Mouse (Mus musculus): ENCODE measurements at regions not wholly inside any gene's neighbourhood (a gene's known extent, or its start where the extent isn't known, plus 50 kb on each side); places are given as distances from the start of the nearest gene placed in this dataset.

- DNase-seq (ENCODE audit: low spot score) = no peak
These were observed 724.2 kb upstream of the Auts2 start for GRCm38 (mm10) chr5:133267356-133267755.

DNA sequence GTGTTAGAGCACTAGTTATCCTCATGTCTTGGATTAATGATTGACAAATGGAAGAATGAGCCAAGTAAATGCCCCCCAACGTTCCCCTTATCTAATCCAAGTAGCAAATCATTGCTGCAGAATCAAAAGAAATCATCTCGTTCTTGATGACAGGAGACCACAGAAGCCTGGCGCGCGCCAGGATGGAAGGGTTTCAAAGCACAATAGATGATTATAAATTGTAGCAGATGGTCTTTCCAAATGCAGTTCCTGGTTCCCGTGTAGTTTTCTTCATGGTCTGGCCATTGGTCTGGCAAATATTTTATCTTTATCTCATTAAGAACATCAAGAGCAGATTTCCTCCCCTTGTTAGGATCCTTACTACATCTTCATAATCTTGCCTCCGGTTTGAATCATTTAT, 721.8 kb upstream of the Auts2 start:
- DNase-seq (ENCODE audit: low spot score) = no peak

DNA sequence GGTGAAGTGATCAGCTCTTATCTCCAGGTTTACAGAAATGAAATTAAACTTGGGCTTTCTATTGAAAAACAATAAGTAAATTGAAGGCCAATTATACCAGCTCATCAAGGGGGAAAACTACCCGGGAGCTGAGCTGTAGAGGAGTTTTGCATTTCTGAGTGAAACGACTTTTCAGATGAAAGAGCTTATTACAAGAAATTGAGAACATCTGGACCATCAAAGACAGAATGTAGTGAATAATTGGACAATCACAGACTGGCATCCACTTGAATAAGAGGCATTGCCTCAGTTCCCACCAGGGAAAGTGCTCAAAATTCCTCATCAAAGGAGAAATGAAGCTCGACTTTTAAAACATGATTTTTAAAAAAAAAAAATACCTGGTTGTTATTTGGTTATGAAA, 675.7 kb upstream of the Auts2 start:
- no peak for DNase-seq (ENCODE audit: low spot score)

- no peak for DNase-seq (ENCODE audit: low spot score)
These were observed 655.4 kb upstream of the Auts2 start for GRCm38 (mm10) chr5:133198546-133198945.

- no peak for DNase-seq (ENCODE audit: low spot score)
These were observed 646.8 kb upstream of the Auts2 start for GRCm38 (mm10) chr5:133189798-133190571.

DNA sequence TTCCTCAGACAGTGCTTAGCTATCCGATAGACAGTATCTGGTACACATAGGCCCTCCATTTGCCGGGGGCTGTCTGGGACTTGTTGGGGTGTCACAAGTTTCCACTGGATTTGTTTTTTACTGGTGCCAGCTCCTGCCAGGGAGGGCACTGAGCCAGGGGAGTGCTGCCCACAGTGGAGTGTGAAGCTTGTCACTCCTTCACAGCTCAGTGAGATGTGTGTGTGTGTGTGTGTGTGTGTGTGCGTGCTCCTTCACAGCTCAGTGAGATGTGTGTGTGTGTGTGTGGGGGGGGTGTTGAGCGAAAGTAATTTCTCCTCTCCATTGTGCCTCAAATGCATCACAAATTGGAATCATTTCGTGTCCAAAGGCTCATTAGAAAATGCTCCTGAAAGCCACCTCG, 632.5 kb upstream of the Auts2 start:
- no peak for DNase-seq (ENCODE audit: low spot score)

DNA sequence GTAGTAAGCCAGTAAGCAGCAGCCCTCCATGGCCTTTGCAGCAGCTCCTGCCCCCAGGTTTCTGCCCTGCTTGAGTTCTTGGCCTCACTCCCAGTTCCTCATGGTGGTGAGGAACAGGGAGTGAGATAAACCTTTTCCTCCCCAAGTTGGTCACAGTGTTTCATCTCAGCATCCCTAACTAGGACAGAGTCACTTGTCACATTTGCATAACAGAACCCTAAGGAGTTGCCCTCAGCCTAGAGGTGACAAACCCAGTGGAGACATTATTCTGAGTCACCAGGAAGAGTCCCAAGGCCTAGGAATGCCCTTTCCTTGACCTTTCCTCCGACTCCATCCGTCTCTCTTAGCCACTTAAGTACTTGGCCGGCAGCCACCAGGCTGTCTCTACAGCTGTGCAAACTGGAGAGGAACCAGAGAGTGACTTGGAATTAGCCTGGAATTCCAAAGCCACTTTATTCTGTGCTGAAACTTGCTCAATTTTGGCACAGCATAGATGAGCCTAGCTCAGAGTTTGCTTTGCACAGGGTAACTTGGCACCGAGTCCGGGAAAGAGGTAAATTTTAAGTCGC, 630.1 kb upstream of the Auts2 start:
- DNase-seq (ENCODE audit: low spot score) = no peak

DNA sequence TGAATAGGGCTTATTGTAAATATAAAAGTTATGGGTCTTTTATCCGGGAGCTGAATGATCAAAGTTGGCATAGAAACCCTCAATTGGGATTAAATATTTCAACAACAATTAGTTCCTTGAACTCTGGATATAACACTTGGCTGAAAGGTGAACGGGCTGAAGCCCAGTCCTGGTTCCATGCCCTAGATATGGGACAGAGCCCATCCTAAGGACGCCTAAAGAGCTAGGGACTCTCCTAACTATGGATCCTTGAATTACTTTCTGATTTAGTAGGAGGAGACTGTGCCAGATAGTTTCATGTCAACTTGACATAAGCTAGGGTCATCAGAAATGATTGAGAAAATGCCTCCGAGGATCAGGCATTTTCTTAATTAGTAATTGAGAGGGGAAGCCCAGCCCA, 629.5 kb upstream of the Auts2 start:
- DNase-seq (ENCODE audit: low spot score) = no peak

DNA sequence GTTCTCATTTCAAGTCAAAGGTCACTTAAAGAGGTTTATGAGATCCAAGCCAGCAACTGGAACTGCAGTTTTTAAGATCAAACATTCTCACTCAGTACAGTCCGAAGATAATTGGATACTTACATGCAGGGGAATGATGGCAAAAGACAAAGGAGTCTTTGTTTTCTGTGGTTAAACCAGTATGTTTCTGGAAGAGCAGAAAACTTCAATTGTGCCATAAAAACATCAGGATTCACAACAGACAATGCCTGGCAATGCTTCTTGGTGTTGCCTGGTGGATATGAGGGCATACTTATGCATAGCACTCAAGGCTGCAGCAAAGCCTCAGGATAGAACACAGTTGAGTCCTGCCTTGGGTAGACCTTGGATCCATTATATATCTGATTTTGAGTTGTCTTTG, 628.1 kb upstream of the Auts2 start:
- DNase-seq (ENCODE audit: low spot score) = no peak

DNA sequence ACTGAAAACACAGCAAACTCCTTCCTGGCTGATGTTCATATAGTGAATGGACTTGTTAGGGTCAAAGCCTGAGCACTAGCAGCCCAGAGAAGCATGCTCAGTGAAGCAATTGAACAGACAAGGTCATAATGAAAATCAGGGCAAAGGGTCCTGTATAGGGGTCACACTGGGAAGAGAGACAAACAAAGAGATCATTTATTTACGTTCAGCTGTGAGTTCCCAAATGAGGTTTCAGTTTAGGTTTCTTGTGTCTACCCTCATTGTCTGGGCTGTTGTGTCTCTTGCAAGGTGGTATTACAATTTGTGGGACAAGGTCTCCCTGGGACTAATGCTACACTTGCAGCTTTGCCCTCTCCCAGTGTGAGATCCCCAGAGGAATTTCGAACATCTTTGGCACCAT, 624.4 kb upstream of the Auts2 start:
- DNase-seq (ENCODE audit: low spot score) = no peak

DNA sequence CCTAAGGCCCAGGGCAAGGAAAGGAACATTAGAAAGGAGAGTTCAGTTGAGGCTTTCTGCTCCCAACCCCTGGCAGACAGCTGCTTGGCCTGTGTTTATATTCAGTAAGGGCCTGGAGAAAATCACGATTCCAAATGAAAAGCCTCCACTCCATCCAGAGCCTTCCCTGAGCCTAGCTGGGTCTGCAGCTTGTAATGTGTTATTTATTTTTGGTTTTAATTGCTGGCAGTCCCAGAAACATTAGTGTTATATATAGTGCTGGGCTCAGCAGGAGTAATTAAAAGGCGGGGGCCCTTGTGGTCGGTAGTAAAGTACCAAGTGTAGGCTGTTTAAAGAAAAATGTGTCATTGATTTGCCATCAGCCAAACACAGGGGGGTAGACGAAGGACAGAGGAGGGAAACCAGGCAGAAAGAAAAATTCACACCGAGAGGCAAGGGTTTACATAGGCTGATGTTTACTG, 623.9 kb upstream of the Auts2 start:
- DNase-seq (ENCODE audit: low spot score) = no peak

GRCm38 (mm10) chr5:133156115-133156857, 613.1 kb upstream of the Auts2 start:
- no peak for DNase-seq (ENCODE audit: low spot score)

DNA sequence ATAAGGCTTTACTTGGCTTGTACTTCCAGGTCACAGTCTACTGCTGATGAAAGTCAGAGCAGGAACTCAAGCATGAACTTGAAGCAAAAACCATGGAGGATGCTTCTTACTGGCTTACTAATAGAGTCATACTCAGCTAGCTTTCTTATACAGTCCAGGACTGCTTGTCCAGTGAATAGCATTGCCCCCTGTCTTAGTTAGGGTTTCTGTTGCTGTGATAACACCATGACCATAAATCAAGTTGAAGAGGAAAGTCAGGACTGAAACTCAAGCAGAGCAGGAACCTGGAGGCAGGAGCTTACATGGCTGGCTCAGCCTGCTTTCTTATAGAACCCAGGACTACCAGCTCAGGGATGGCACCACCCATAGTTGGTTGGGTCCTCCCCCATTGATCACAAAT, 602.9 kb upstream of the Auts2 start:
- DNase-seq (ENCODE audit: low spot score) = no peak

GRCm38 (mm10) chr5:133143679-133144078, 600.5 kb upstream of the Auts2 start:
- no peak for DNase-seq (ENCODE audit: low spot score)

GRCm38 (mm10) chr5:133142401-133143115, 599.4 kb upstream of the Auts2 start:
- no peak for DNase-seq (ENCODE audit: low spot score)

GRCm38 (mm10) chr5:133131042-133131441, 587.9 kb upstream of the Auts2 start:
- DNase-seq (ENCODE audit: low spot score) = no peak

DNA sequence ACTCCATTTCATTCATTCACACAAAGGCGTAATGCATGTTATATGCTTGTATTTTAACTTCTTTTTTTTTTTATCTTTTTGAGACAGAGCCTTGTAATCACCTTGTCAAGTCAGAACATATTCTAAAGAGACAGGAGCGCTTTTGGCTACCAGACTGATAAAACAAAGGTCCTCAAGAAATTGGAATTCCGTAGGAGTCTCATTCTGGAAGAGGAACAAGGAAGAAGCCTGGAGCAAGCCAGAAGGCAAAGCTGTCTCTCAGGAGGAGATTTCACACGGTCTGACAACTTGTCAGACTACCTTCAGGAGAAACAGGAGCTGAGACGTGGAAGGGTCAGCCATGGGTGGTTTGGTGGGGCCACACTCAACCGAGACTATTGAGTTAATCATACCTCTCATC, 587.2 kb upstream of the Auts2 start:
- no peak for DNase-seq (ENCODE audit: low spot score)

GRCm38 (mm10) chr5:133124223-133124622, 581.1 kb upstream of the Auts2 start:
- DNase-seq (ENCODE audit: low spot score) = no peak

DNA sequence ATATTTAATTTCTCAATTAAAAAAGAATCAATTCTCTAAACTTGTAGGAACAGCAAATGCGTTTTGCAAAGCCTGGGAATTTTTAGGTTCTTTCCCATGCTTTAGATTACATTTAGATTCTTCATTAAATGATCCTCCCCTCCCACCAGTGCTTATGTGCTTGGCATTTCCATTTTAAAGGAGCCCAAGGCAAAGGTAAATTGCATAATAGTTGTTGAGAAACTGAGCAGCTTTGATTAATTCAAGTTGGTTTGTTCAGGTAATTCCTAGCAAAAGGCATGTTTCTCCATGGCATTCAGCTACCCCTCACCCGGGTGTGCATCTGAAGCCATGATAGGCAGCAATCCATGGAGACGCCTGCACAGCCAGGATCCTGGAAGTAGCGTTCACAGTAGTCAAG, 570.8 kb upstream of the Auts2 start:
- no peak for DNase-seq (ENCODE audit: low spot score)

DNA sequence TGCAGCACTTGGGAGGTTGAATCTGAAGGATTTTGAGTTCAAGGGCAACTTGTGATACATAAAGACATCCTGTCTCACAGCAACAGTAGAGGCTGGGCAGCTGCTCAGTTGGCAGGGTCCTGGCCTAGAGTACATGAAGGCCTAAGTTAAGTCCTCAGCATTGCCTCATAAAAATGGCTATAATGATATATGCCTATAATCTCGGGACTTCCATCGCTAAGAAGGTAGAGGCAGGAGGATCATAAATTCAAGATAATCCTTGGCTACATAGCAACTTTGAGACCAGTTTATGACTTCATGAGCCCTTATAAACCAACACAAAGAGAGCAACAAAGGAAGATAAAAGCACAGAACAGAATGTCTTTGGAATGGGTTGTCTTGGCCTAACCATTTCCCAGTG, 570.0 kb upstream of the Auts2 start:
- no peak for DNase-seq (ENCODE audit: low spot score)

GRCm38 (mm10) chr5:133106691-133107354, 563.7 kb upstream of the Auts2 start:
- DNase-seq (ENCODE audit: low spot score) = no peak

DNA sequence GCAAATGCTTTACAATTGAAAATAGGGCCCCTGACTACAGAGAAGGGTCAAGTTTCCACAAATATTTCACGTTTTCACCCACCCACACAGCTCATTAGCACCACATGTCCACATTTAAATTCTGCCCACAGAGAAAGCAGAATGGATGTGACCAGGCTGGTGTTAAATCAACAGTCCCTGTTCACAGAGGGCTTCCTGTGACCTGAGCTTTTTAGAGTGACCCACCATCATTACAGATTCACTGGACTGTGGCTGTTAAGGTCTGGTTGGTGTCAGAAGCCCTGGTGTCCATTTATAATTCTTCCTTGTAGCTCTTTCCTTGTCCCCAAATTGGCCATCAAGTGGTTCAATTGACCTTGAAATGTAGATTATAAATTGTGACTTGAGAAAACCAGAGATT, 553.2 kb upstream of the Auts2 start:
- DNase-seq (ENCODE audit: low spot score) = no peak

Measured in urinary bladder, postnatal 10 days (tissue).